Mouse (Mus musculus): Measurements from ENCODE around the gene Foxp1. TPM values are rescaled to one million over a fixed set of nuclear protein-coding genes. Genes with fewer than 3 reads are reported as not detected.

The Foxp1 gene
- polyA plus RNA-seq, 1 experiment from 2014 or later = 107 TPM

DNA sequence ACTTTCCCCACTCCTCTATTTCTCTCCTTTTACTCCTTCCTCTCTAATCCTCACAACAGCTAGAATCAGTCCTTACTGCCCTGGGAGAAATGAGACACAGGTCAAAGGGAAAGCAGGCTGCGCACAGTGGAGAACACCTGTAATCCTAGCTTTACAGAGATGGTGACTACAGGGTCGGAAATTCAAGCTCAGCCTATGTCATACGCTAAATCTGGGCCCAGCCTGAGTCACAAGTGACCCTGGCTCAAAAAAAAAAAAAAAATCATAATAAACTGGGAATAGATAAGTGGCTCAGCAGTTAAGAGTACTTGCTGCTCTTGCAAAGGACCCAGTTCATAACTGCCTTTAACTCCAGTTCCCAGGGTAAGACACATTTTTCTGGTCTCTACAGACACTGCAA is 31.4 kb downstream of the Foxp1 start:
- Histone ChIP-seq H3K36me3 (replicated peaks) (0 out of 2 replicates have a peak, but pooled peaks cover 6% of the 10 kb centered on the region), H3K27ac (replicated peaks) (no peak overlapping the region), H3K9me3 (no peaks in the 10 kb centered on the region), H3K4me3 (no peak overlapping the region), H3K4me1 (peaks cover 38% of the 10 kb centered on the region), H3K27me3 (replicated peaks; ENCODE audit: low read depth, poor library complexity, severe bottlenecking) (no peaks in the 10 kb centered on the region)
- 80% methylated on average over 3 of the region's 3 CpGs for WGBS
- no peak for DNase-seq (ENCODE audit: low spot score)

DNA sequence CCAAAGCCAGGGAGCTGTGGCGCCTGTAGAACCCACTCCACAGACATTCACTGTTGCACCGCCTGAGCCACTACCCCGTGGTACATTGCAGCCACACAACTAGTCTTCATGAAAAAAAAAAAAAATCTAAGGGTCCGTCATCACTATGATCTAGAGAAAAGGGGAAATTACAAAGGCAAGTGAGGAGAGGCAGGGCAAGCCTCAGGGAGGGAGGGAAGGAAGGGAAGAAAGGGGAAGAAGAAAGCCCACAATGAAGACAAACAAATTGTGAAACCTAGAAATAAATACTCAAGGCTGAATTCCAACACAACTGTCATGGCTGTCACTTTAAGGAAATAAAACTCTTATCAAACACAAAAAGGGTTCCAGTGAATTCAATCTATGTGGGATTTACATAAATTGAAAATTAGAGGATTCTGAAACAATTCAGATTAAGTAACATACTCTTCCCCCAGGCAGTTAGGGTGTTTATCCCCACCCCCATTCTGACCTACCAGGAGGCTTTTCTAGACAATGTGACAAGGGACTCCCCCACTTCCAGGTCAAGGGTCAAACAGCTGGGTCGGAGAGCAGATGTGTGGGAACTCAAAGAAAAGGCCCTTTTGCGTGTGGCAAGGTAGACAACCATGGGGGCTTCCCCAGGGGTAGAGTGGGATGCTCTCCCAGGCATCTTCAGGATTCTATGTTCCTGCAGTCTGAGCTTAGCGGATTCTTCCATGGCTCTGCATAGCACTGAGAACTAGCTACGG is 32.4 kb downstream of the Foxp1 start:
- Histone ChIP-seq H3K36me3 (replicated peaks) (0 out of 2 replicates have a peak, but pooled peaks cover 8% of the 10 kb centered on the region), H3K27ac (replicated peaks) (no peak overlapping the region), H3K9me3 (no peaks in the 10 kb centered on the region), H3K4me3 (no peak overlapping the region), H3K27me3 (replicated peaks; ENCODE audit: low read depth, poor library complexity, severe bottlenecking) (no peaks in the 10 kb centered on the region), H3K4me1 (peaks cover 47% of the 10 kb centered on the region)
- WGBS = 64% methylated on average over 8 of the region's 8 CpGs
- DNase-seq (ENCODE audit: low spot score) = no peak

DNA sequence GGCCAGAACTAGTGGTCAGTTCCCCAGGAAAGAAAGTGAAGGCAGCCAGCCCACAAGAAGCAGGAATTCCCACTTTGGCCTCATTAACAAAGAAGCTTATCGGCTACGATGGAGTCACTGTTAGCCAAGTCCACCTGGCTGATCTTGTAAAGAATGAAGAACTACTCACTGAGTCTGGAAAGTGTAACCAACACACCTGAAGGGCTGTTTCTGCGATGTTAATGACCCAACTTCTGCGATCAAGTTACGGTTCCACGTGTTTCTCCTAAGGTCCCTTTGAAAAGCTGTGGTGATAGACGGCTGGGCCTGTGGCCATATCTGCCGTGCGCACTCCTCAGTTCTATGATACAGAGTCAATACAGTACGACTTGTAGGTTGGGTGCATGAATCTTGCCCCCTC is 33.1 kb downstream of the Foxp1 start:
- Histone ChIP-seq H3K36me3 (replicated peaks) (0 out of 2 replicates have a peak, but pooled peaks cover 8% of the 10 kb centered on the region), H3K27ac (replicated peaks) (no peak overlapping the region), H3K9me3 (no peaks in the 10 kb centered on the region), H3K4me3 (no peak overlapping the region), H3K4me1 (peaks cover 54% of the 10 kb centered on the region), H3K27me3 (replicated peaks; ENCODE audit: low read depth, poor library complexity, severe bottlenecking) (no peaks in the 10 kb centered on the region)
- DNase-seq (ENCODE audit: low spot score) = no peak
- 79% methylated on average over 10 of the region's 10 CpGs for WGBS

DNA sequence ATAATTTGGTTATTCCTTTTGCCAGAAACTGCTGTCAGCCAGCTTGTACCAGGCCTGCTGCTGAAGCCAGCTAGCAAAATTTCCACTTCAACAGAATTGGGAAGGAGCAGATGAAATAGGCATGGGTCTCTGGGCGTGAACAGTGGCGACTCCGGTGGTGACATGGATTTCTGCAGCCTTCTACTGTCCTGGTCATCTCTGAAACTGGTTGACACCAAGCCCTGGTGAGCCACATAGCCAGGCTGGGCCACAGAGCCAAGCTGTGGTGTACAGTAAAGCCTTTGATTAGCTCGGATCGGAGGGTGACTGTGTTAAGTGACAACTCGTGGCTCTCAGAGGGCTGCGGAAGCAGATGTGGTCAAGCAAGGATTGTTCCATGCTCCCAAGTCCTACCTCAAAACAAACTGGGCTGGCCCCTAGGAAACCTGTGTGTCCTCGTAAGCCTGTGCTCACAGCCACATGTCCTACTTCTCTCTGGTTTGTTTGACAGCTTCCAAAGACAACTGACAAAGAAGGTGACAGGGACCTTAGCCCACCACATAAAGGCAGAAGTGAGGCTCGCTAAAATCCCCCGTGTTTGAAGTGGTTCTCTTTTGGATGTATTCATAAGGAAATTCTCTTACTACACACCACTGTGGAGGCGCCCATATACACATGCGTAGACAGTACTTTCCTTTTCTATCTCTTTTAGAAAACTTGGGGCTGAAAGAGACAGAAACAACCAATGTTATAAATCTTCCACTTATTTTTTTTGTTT is 36.5 kb downstream of the Foxp1 start:
- H3K27me3 ChIP-seq (replicated peaks; ENCODE audit: low read depth, poor library complexity, severe bottlenecking) = no peaks in the 10 kb centered on the region
- H3K36me3 ChIP-seq (replicated peaks) = peaks cover 13% of the 10 kb centered on the region; the same call in 1 of the 2 replicates
- DNase-seq (ENCODE audit: low spot score) = peak; percentile 46
- WGBS = 78% methylated on average over 12 of the region's 12 CpGs
- H3K4me1 ChIP-seq = peaks cover 71% of the 10 kb centered on the region
- no peak overlapping the region for H3K4me3 ChIP-seq
- peak overlapping the region; percentile 44; the same call in 1 of the 2 replicates for H3K27ac ChIP-seq (replicated peaks)
- H3K9me3 ChIP-seq = no peaks in the 10 kb centered on the region

DNA sequence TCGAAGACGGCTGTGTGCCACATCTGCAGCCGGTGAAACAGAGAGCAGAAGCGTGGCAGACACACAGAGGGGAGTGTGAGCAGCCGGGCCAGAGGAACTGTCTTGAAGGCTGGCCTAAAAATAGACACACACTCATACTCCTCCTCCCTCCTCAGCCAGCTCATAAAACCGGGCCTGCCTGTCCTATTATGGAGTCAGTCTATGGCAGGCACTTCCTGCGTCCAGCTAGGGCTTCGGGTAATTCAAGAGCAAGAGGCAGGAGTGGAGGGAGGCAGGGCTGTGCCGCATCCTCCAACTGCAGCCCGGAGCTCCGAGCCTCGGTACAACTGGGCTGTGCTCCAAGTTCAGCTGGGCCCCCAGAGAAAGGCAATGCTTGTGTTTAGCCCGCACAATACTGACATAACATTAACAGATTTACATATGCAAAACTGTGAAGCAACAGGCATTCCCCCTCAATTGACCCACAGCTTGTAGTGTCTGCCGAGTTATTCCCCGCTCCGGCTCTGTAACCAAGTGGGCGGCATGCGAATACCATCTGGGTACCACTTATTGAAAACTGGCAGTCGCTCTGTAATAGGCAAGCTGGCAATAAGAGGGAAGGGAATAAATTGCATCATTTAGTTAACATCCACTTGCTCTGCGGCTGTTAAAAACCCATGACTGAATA is 37.2 kb downstream of the Foxp1 start:
- Histone ChIP-seq H3K9me3 (no peaks in the 10 kb centered on the region), H3K27me3 (replicated peaks; ENCODE audit: low read depth, poor library complexity, severe bottlenecking) (no peaks in the 10 kb centered on the region), H3K4me3 (peak overlapping the region; percentile 22; the same call in 1 of the 2 replicates), H3K27ac (replicated peaks) (peak overlapping the region; percentile 84), H3K4me1 (peaks cover 65% of the 10 kb centered on the region), H3K36me3 (replicated peaks) (peaks cover 13% of the 10 kb centered on the region; the same call in 1 of the 2 replicates)
- 49% methylated on average over 20 of the region's 20 CpGs for WGBS
- DNase-seq (ENCODE audit: low spot score) = peak; percentile 73

DNA sequence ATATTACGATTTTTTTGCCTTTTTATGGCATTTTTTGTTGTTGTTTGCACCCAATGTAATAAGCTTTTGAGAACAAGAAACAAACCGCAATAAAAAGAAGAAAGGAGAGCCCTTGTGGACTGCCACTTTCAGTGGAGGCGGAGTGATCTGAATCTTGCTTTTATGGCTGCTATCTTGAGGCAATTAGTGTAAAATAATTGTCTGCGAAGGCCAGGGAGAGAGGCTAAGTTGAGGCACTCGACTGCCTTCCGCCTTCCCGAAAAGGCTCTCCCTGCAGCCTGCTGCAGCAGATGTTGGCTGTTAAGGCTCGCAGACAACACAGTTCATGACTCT is 37.7 kb downstream of the Foxp1 start:
- Histone ChIP-seq H3K27ac (replicated peaks) (peak overlapping the region; percentile 84), H3K9me3 (no peaks in the 10 kb centered on the region), H3K27me3 (replicated peaks; ENCODE audit: low read depth, poor library complexity, severe bottlenecking) (no peaks in the 10 kb centered on the region), H3K4me3 (peak overlapping the region; percentile 22; the same call in 1 of the 2 replicates), H3K4me1 (peaks cover 60% of the 10 kb centered on the region), H3K36me3 (replicated peaks) (peaks cover 13% of the 10 kb centered on the region; the same call in 1 of the 2 replicates)
- DNase-seq (ENCODE audit: low spot score) = no peak
- 45% methylated on average over 8 of the region's 8 CpGs for WGBS

DNA sequence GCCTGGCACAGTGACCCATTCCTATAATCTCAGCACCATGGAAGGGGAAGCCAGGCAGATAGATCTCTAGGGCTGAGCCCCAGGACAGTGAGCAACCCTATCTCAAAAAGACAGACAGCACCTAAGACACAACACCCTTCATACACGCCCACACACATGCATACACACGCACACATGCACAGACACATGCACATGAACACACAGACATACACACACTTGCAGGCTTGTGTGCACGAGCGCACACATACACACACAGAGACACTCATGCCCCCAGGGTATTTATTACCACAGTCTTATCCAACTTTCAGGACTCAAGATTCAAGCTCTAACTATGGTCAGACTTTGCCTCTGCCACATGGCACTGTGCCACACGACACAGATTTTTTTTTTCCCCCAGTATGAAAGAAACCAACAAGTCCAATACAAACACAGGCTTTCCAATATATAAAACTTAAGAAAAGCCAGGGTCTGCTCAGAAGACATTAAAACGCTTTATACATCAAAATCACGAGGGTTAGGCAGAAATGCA is 38.3 kb downstream of the Foxp1 start:
- H3K36me3 ChIP-seq (replicated peaks) = peaks cover 13% of the 10 kb centered on the region; the same call in 1 of the 2 replicates

DNA sequence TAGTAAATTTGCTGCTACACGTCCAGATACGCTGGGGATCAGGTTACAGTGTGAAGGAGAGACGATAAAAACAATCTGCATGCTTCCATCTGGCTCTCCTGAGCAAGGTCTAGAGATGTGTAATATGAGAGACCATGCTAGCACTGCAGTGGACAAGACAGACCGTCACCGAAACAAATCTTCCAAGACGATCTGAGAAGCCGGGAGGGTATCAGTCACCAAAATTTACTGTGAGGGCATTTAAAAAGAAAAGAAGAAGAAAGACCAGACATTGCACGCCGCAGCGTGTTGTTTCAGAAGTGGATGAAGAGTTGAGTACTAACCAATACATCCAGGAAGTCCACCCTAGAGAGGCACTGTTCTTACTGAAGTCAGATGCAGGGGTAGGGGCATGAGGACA is 39.0 kb downstream of the Foxp1 start:
- peak overlapping the region; percentile 9; the same call in 1 of the 2 replicates for H3K4me3 ChIP-seq
- H3K27me3 ChIP-seq (replicated peaks; ENCODE audit: low read depth, poor library complexity, severe bottlenecking) = no peaks in the 10 kb centered on the region
- H3K27ac ChIP-seq (replicated peaks) = peak overlapping the region; percentile 66
- H3K36me3 ChIP-seq (replicated peaks) = peaks cover 13% of the 10 kb centered on the region; the same call in 1 of the 2 replicates
- 44% methylated on average over 10 of the region's 10 CpGs for WGBS
- H3K9me3 ChIP-seq = no peaks in the 10 kb centered on the region
- H3K4me1 ChIP-seq = peaks cover 57% of the 10 kb centered on the region
- no peak for DNase-seq (ENCODE audit: low spot score)

More for the DNA sequence above, 38.3 kb downstream of the Foxp1 start:
- no peaks in the 10 kb centered on the region for H3K9me3 ChIP-seq
- H3K4me1 ChIP-seq = peaks cover 57% of the 10 kb centered on the region
- H3K4me3 ChIP-seq = no peak overlapping the region
- no peak for DNase-seq (ENCODE audit: low spot score)
- WGBS = 87% methylated on average over 7 of the region's 7 CpGs
- H3K27ac ChIP-seq (replicated peaks) = peak overlapping the region; percentile 66
- H3K27me3 ChIP-seq (replicated peaks; ENCODE audit: low read depth, poor library complexity, severe bottlenecking) = no peaks in the 10 kb centered on the region

DNA sequence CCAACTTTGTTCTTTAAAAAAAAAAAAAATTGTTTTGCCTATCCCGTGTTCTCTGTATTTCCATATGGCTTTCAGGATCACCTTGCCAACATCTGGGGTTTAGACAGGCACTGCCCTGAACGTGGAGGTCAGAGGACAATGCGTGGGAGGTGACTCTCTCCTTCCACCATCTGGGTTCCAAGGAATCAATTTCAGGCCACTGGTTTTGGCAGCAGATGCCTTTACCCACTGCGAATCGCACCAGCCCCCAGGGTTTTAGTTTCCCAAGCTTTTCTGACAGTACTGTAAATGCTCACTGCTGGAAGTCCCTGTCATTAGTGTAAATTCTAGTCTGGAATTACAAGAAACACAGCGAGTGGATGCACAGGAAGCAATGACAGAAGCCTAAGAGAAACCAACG is 41.0 kb downstream of the Foxp1 start:
- no peaks in the 10 kb centered on the region for H3K9me3 ChIP-seq
- H3K4me3 ChIP-seq = no peak overlapping the region
- H3K4me1 ChIP-seq = peaks cover 57% of the 10 kb centered on the region
- WGBS = 50% methylated on average over 7 of the region's 7 CpGs
- no peak for DNase-seq (ENCODE audit: low spot score)
- H3K27me3 ChIP-seq (replicated peaks; ENCODE audit: low read depth, poor library complexity, severe bottlenecking) = no peaks in the 10 kb centered on the region
- peaks cover 10% of the 10 kb centered on the region; the same call in 1 of the 2 replicates for H3K36me3 ChIP-seq (replicated peaks)
- H3K27ac ChIP-seq (replicated peaks) = no peak overlapping the region

DNA sequence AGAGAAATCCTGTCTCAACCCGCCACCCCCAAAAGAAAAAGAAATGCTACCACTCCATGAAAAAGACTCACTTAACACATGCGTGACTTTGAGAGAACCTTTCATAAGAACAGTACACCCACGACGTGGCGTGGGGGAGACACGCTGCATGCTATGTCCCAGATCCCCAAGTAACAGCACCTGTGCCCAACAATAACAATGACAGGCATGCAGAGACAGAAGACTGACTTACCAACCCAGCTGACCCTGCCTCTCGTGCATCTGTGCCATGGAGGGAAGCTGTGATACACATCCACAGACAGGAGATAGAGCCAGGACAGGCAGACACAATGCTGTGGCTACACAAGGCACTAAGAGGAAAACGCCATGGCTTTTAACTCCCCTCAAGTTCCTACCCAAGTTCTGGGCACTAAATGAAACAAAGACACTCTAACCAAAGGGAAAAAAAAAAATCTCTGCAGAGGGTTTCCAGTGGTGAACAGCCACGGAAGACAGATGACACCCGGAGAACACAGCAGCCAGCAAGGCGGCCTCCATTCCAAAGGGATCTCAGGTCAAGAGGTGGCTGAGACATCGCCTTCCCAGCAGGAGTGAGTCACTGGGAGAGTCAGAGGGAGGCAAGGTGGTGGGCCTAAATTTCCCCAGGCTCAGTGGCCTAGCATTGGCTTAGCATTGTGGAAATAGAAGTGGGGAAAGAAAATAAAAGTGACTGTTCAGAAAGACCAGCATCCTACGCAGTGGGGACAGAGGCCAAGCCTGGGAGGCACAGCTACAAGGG is 43.5 kb downstream of the Foxp1 start:
- Histone ChIP-seq H3K27me3 (replicated peaks; ENCODE audit: low read depth, poor library complexity, severe bottlenecking) (no peaks in the 10 kb centered on the region), H3K27ac (replicated peaks) (no peak overlapping the region), H3K36me3 (replicated peaks) (peaks cover 5% of the 10 kb centered on the region; the same call in 1 of the 2 replicates), H3K4me1 (peaks cover 35% of the 10 kb centered on the region), H3K9me3 (no peaks in the 10 kb centered on the region), H3K4me3 (no peak overlapping the region)
- 88% methylated on average over 13 of the region's 13 CpGs for WGBS
- no peak for DNase-seq (ENCODE audit: low spot score)

DNA sequence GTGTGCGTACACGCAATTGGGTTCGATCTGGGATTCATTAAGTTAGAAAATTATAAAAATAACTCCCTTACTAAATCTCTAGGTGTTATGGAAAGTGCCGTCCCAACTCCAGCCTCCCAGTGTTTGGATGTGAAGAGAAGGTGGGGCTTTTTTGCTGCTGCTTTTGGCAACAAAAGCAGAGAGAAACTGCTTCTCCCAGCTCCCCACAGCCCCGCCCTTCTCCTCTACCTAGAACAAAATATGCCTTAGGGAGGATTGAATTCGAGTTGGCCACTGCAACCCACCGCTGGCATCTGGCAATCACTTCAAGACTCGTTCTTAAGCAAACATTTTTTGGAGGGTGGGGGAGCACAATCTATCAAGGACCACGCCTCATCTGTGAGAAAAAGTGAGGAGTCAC is 47.5 kb downstream of the Foxp1 start:
- H3K4me1 ChIP-seq = peaks cover 19% of the 10 kb centered on the region
- H3K9me3 ChIP-seq = no peaks in the 10 kb centered on the region
- H3K4me3 ChIP-seq = no peak overlapping the region
- no peak for DNase-seq (ENCODE audit: low spot score)
- H3K36me3 ChIP-seq (replicated peaks) = peaks cover 5% of the 10 kb centered on the region
- WGBS = 76% methylated on average over 9 of the region's 9 CpGs
- no peaks in the 10 kb centered on the region for H3K27me3 ChIP-seq (replicated peaks; ENCODE audit: low read depth, poor library complexity, severe bottlenecking)
- no peak overlapping the region for H3K27ac ChIP-seq (replicated peaks)

Data from embryonic facial prominence, embryonic 10.5 days (tissue).